Mouse (Mus musculus) intestine, embryonic 14.5 days (tissue): Measurements from ENCODE around the gene Ccdc115. TPM values are rescaled to one million over a fixed set of nuclear protein-coding genes. Genes with fewer than 3 reads are reported as not detected.

Experiments used
- ATAC-seq: fragments of 200-750 bp; cut with Nextera tagmentation; replicated peaks from 2 replicates; pipeline ENCODE4 v1.8.0; 2017; ENCODE audit warnings: low read depth, moderate number of reproducible peaks, moderate TSS enrichment, moderate library complexity; ENCODE audit not compliant: low FRiP score, low TSS enrichment
- DNase-seq: peaks from one replicate; pipeline ENCODE4 v3.0.0-alpha.2; 2018; ENCODE audit warnings: low spot score
- H3K27ac ChIP-seq: fragments of 300-500 bp; sonication (generic); 2 replicates; pipeline ENCODE4 v1.5.1; 2014; ENCODE audit warnings: low read depth, mild to moderate bottlenecking, control low read depth
- H3K27me3 ChIP-seq: fragments of 300-500 bp; sonication (generic); replicated peaks from 2 replicates; pipeline ENCODE4 v1.6.1; 2014; ENCODE audit warnings: low read length, control low read depth; ENCODE audit not compliant: control insufficient read depth, insufficient read depth
- H3K36me3 ChIP-seq: fragments of 300-500 bp; sonication (generic); 2 replicates; pipeline ENCODE4 v1.6.1; 2014; ENCODE audit warnings: low read length, control low read depth; ENCODE audit not compliant: control insufficient read depth, insufficient read depth
- H3K4me1 ChIP-seq: fragments of 300-500 bp; sonication (generic); replicated peaks from 2 replicates; pipeline ENCODE4 v1.6.1; 2014; ENCODE audit warnings: low read length, control low read depth, mixed read lengths; ENCODE audit not compliant: control insufficient read depth, insufficient read depth
- H3K4me2 ChIP-seq: fragments of 300-500 bp; sonication (generic); 2 replicates; pipeline ENCODE4 v1.6.1; 2014; ENCODE audit warnings: low read length
- H3K4me3 ChIP-seq: fragments of 300-500 bp; sonication (generic); 2 replicates; pipeline ENCODE4 v1.5.1; 2014; ENCODE audit warnings: low read depth, low read length, control low read depth, mixed read lengths
- H3K9ac ChIP-seq: fragments of 300-500 bp; sonication (generic); 2 replicates; pipeline ENCODE4 v1.6.1; 2014; ENCODE audit warnings: mild to moderate bottlenecking, low read length
- H3K9me3 ChIP-seq: fragments of 300-500 bp; sonication (generic); 2 replicates; pipeline ENCODE4 v1.6.1; 2016; ENCODE audit warnings: low read length, control low read depth; ENCODE audit not compliant: control insufficient read depth
- WGBS: fragments of 180-500 bp; shearing (Covaris S2); extraction: QIAGEN DNeasy Blood & Tissue Kit; methylation state at CpG from one replicate; pipeline ENCODE4 v1.1.7; 2014; 5-methylcytosine and 5-hydroxymethylcytosine counted together
- polyA plus RNA-seq: library from polyadenylated mRNA; unstranded; fragments of >200 nt; fragmentation: Nextera tagmentation; extraction: Ambion mirVana; gene quantifications from 2 replicates; pipeline ENCODE4 v1.2.1, GENCODE M21; 2014

Ccdc115 gene
- polyA plus RNA-seq, 1 experiment from 2014 or later, result 60.0 TPM

GRCm38 (mm10) chr1:34472427-34473300 is 33.2 kb upstream of the Ccdc115 start:
- peaks cover 7% of the 10 kb centered on the region; the same call in 1 of the 2 replicates for H3K27me3 ChIP-seq
- under 1% methylated on average over 43 of the region's 43 CpGs for WGBS
- DNase-seq (peak; percentile 73), ATAC-seq (peak; percentile 61)
- peak overlapping the region; percentile 44 for H3K9ac ChIP-seq
- peak overlapping the region; percentile 45 for H3K4me3 ChIP-seq
- no peak overlapping the region for H3K27ac ChIP-seq
- H3K4me1 ChIP-seq, result no peaks in the 10 kb centered on the region; the same call in 1 of the 2 replicates
- no peaks in the 10 kb centered on the region for H3K9me3 ChIP-seq
- peak overlapping the region; percentile 91 for H3K4me2 ChIP-seq
- no peaks in the 10 kb centered on the region for H3K36me3 ChIP-seq

- peaks cover 7% of the 10 kb centered on the region; the same call in 1 of the 2 replicates for H3K27me3 ChIP-seq
- WGBS, result 67% methylated on average over 5 of the region's 5 CpGs
- no peak overlapping the region for H3K4me3 ChIP-seq
- no peaks in the 10 kb centered on the region; the same call in 1 of the 2 replicates for H3K4me1 ChIP-seq
- no peak overlapping the region for H3K4me2 ChIP-seq
- H3K36me3 ChIP-seq, result no peaks in the 10 kb centered on the region
- no peak overlapping the region for H3K9ac ChIP-seq
- no peak for ATAC-seq
- H3K9me3 ChIP-seq, result no peaks in the 10 kb centered on the region
- no peak for DNase-seq
- no peak overlapping the region for H3K27ac ChIP-seq
Measured at GRCm38 (mm10) chr1:34469801-34470200, 30.3 kb upstream of the Ccdc115 start.

GRCm38 (mm10) chr1:34468500-34468899 is 29.0 kb upstream of the Ccdc115 start:
- Histone ChIP-seq H3K9ac (no peak overlapping the region), H3K4me2 (no peak overlapping the region), H3K27me3 (peaks cover 7% of the 10 kb centered on the region; the same call in 1 of the 2 replicates), H3K4me3 (no peak overlapping the region), H3K27ac (no peak overlapping the region), H3K9me3 (no peaks in the 10 kb centered on the region), H3K36me3 (no peaks in the 10 kb centered on the region), H3K4me1 (no peaks in the 10 kb centered on the region; the same call in 1 of the 2 replicates)
- WGBS, result 82% methylated on average over 4 of the region's 4 CpGs
- no peak for DNase-seq
- no peak for ATAC-seq

- DNase-seq (no peak), ATAC-seq (no peak)
- 75% methylated on average over 3 of the region's 3 CpGs for WGBS
- no peak overlapping the region for H3K4me3 ChIP-seq
- no peaks in the 10 kb centered on the region for H3K36me3 ChIP-seq
- H3K9ac ChIP-seq, result no peak overlapping the region
- no peaks in the 10 kb centered on the region for H3K9me3 ChIP-seq
- H3K27me3 ChIP-seq, result 0 out of 2 replicates have a peak, but pooled peaks cover 7% of the 10 kb centered on the region
- no peak overlapping the region for H3K27ac ChIP-seq
- no peak overlapping the region for H3K4me2 ChIP-seq
- no peaks in the 10 kb centered on the region; the same call in 1 of the 2 replicates for H3K4me1 ChIP-seq
Measured at GRCm38 (mm10) chr1:34468051-34468450, 28.6 kb upstream of the Ccdc115 start.

GRCm38 (mm10) chr1:34465445-34465844 is 26.0 kb upstream of the Ccdc115 start:
- DNase-seq (no peak), ATAC-seq (no peak)
- H3K36me3 ChIP-seq, result no peaks in the 10 kb centered on the region
- no peak overlapping the region for H3K4me3 ChIP-seq
- H3K4me2 ChIP-seq, result no peak overlapping the region
- H3K9ac ChIP-seq, result no peak overlapping the region
- no peak overlapping the region for H3K27ac ChIP-seq
- peaks cover 6% of the 10 kb centered on the region for H3K27me3 ChIP-seq
- H3K4me1 ChIP-seq, result no peaks in the 10 kb centered on the region; the same call in 1 of the 2 replicates
- 78% methylated on average over 6 of the region's 6 CpGs for WGBS
- no peaks in the 10 kb centered on the region for H3K9me3 ChIP-seq

- Histone ChIP-seq H3K9ac (no peak overlapping the region), H3K9me3 (no peaks in the 10 kb centered on the region), H3K36me3 (no peaks in the 10 kb centered on the region), H3K27me3 (peaks cover 13% of the 10 kb centered on the region), H3K27ac (no peak overlapping the region), H3K4me1 (peaks cover 3% of the 10 kb centered on the region; the same call in 1 of the 2 replicates), H3K4me2 (no peak overlapping the region), H3K4me3 (no peak overlapping the region)
- DNase-seq, result no peak
- WGBS, result 85% methylated on average over 8 of the region's 8 CpGs
- ATAC-seq, result no peak
Measured at GRCm38 (mm10) chr1:34464310-34464817, 24.9 kb upstream of the Ccdc115 start.

GRCm38 (mm10) chr1:34462766-34463165 is 23.3 kb upstream of the Ccdc115 start:
- Histone ChIP-seq H3K36me3 (no peaks in the 10 kb centered on the region), H3K9ac (no peak overlapping the region), H3K4me2 (no peak overlapping the region), H3K9me3 (no peaks in the 10 kb centered on the region), H3K27ac (no peak overlapping the region), H3K27me3 (peaks cover 28% of the 10 kb centered on the region), H3K4me1 (peaks cover 3% of the 10 kb centered on the region; the same call in 1 of the 2 replicates), H3K4me3 (no peak overlapping the region)
- ATAC-seq (no peak), DNase-seq (no peak)
- WGBS, result 19% methylated on average over 7 of the region's 7 CpGs

GRCm38 (mm10) chr1:34460061-34460441 is 20.6 kb upstream of the Ccdc115 start:
- Histone ChIP-seq H3K9me3 (no peaks in the 10 kb centered on the region), H3K4me3 (peak overlapping the region; percentile 52), H3K4me1 (0 out of 2 replicates have a peak, but pooled peaks cover 3% of the 10 kb centered on the region), H3K9ac (peak overlapping the region; percentile 43), H3K4me2 (peak overlapping the region; percentile 88), H3K36me3 (no peaks in the 10 kb centered on the region), H3K27me3 (peaks cover 29% of the 10 kb centered on the region), H3K27ac (no peak overlapping the region)
- no peak for DNase-seq
- WGBS, result 4% methylated on average over 15 of the region's 15 CpGs
- ATAC-seq, result peak; percentile 64
